Mouse (Mus musculus): ENCODE results near the gene Prim2.
A peak's percentile ranks its signal among the peaks of the same experiment; 100 is the strongest.

Gene Prim2

GRCm38 (mm10) chr1:33536272-33537004, 133.2 kb downstream of the Prim2 start:
- no peak for DNase-seq

GRCm38 (mm10) chr1:33535140-33535686, 134.4 kb downstream of the Prim2 start:
- no peak for DNase-seq

GRCm38 (mm10) chr1:33531860-33532259, 137.7 kb downstream of the Prim2 start:
- DNase-seq = no peak

GRCm38 (mm10) chr1:33531097-33531856, 138.3 kb downstream of the Prim2 start:
- no peak for DNase-seq

- no peak for DNase-seq
These were observed 139.1 kb downstream of the Prim2 start for GRCm38 (mm10) chr1:33530491-33530890.

- DNase-seq = no peak
These were observed 139.9 kb downstream of the Prim2 start for GRCm38 (mm10) chr1:33529543-33530232.

- no peak for DNase-seq
These were observed 142.2 kb downstream of the Prim2 start for GRCm38 (mm10) chr1:33527352-33527863.

- no peak for DNase-seq
These were observed 146.4 kb downstream of the Prim2 start for GRCm38 (mm10) chr1:33523223-33523622.

GRCm38 (mm10) chr1:33515124-33515523, 154.5 kb downstream of the Prim2 start:
- DNase-seq = no peak

- no peak for DNase-seq
These were observed 158.3 kb downstream of the Prim2 start for GRCm38 (mm10) chr1:33511310-33511709.

GRCm38 (mm10) chr1:33504371-33504770, 165.2 kb downstream of the Prim2 start:
- no peak for DNase-seq

GRCm38 (mm10) chr1:33502890-33503289, 166.7 kb downstream of the Prim2 start:
- DNase-seq = peak in 1 of 2 experiments; percentile 2

GRCm38 (mm10) chr1:33502298-33502697, 167.3 kb downstream of the Prim2 start:
- DNase-seq = peak in 1 of 2 experiments; percentile 6

GRCm38 (mm10) chr1:33500111-33500510, 169.5 kb downstream of the Prim2 start:
- DNase-seq = no peak

GRCm38 (mm10) chr1:33499603-33500002, 170.0 kb downstream of the Prim2 start:
- no peak for DNase-seq

- DNase-seq = no peak
These were observed 173.5 kb downstream of the Prim2 start for GRCm38 (mm10) chr1:33496128-33496527.

GRCm38 (mm10) chr1:33495586-33495985, 174.0 kb downstream of the Prim2 start:
- no peak for DNase-seq

GRCm38 (mm10) chr1:33495203-33495553, 174.4 kb downstream of the Prim2 start:
- DNase-seq = no peak

GRCm38 (mm10) chr1:33494524-33495202, 174.9 kb downstream of the Prim2 start:
- DNase-seq = no peak

GRCm38 (mm10) chr1:33490220-33490619, 179.4 kb downstream of the Prim2 start:
- DNase-seq = no peak

GRCm38 (mm10) chr1:33488372-33488771, 181.2 kb downstream of the Prim2 start:
- DNase-seq = no peak

GRCm38 (mm10) chr1:33483746-33484145, 185.8 kb downstream of the Prim2 start:
- no peak for DNase-seq

- no peak for DNase-seq
These were observed 189.2 kb downstream of the Prim2 start for GRCm38 (mm10) chr1:33480382-33480781.

All from kidney, adult 8-10 months (tissue).